Mouse (Mus musculus) neural tube, embryonic 15.5 days (tissue): Measurements from ENCODE around the gene Uqcr11. TPM values are rescaled to one million over a fixed set of nuclear protein-coding genes. Genes with fewer than 3 reads are reported as not detected.

Experiments used
- ATAC-seq: fragments of 200-750 bp; cut with Nextera tagmentation; 2 replicates; pipeline ENCODE4 v1.8.0; 2017; ENCODE audit warnings: mild to moderate bottlenecking, moderate TSS enrichment, moderate library complexity; ENCODE audit not compliant: low FRiP score
- H3K27ac ChIP-seq: fragments of 300-500 bp; sonication (generic); replicated peaks from 2 replicates; pipeline ENCODE4 v1.5.1; 2015; ENCODE audit warnings: mild to moderate bottlenecking, inconsistent platforms
- H3K27me3 ChIP-seq: fragments of 300-500 bp; sonication (generic); replicated peaks from 2 replicates; pipeline ENCODE4 v1.6.1; 2015; ENCODE audit warnings: inconsistent platforms
- H3K36me3 ChIP-seq: fragments of 300-500 bp; sonication (generic); 2 replicates; pipeline ENCODE4 v1.6.1; 2015; ENCODE audit warnings: inconsistent platforms
- H3K4me1 ChIP-seq: fragments of 300-500 bp; sonication (generic); 2 replicates; pipeline ENCODE4 v1.6.1; 2015; ENCODE audit warnings: inconsistent platforms
- H3K4me2 ChIP-seq: fragments of 300-500 bp; sonication (generic); 2 replicates; pipeline ENCODE4 v1.6.1; 2015; ENCODE audit warnings: inconsistent platforms, mild to moderate bottlenecking, moderate library complexity
- H3K4me3 ChIP-seq: fragments of 300-500 bp; sonication (generic); replicated peaks from 2 replicates; pipeline ENCODE4 v1.5.1; 2015; ENCODE audit warnings: mild to moderate bottlenecking, inconsistent platforms
- H3K9ac ChIP-seq: fragments of 300-500 bp; sonication (generic); replicated peaks from 2 replicates; pipeline ENCODE4 v1.6.1; 2015; ENCODE audit warnings: mild to moderate bottlenecking, inconsistent platforms
- H3K9me3 ChIP-seq: fragments of 300-500 bp; sonication (generic); replicated peaks from 2 replicates; pipeline ENCODE4 v1.6.1; 2016; ENCODE audit warnings: inconsistent platforms
- WGBS: fragments of 180-500 bp; shearing (Covaris S2); methylation state at CpG from one replicate; pipeline ENCODE4 v1.1.7; 2015; ENCODE audit warnings: mixed read lengths; 5-methylcytosine and 5-hydroxymethylcytosine counted together
- polyA plus RNA-seq: library from polyadenylated mRNA; unstranded; fragments of >200 nt; fragmentation: Nextera tagmentation; extraction: Ambion mirVana; gene quantifications from 2 replicates; pipeline ENCODE4 v1.2.1, GENCODE M21; 2015

The Uqcr11 gene
- 731 and 790 TPM in 2 replicates for polyA plus RNA-seq

DNA sequence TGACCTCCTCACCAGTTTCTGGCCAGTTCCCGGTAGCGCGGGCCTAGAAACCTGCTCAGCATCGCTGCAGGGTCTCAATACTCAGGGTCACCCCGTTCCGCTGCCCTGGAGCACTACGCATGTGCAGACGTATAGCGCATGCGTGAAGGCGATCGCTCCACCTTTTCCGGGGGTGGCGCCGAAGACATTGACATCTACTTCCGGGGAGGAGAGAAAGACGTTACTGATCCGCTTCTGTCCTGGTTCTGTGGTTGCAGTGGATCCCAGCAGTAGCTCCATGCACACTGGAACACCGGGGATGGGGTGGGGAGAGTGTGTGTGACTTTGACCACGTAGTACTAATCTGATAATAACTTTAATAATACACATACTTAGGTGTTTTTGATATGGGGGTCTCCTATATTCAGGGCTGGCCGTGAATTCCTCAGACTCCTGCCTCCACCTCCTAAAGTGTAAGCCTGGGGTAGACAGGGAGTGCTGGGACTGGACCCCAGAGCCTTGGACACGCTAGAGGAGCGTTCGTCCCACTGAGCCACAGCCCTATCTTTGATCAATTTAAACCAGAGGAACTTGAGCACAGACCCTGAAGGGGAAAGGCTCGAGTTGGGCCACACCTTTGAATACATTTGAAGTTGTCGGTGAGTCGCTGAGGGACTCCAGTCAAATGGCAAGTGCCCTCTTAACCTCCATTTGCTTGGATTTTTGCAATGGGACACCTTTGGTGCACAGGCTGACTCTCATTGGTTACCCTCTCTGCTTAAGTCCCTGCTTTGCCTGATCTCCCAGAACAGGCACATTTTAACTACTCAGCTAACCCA, at the start of gene Uqcr11:
Uqcr11 (minus strand) TSS at position 147 of the 818 bp plus-strand sequence.
- Histone ChIP-seq H3K9ac (peak within 1 kb of the TSS; percentile 78), H3K4me2 (peak within 1 kb of the TSS; percentile 95), H3K27ac (peak within 1 kb of the TSS; percentile 88), H3K9me3 (no peaks in the 10 kb centered on the region), H3K4me1 (peaks cover 26% of the 10 kb centered on the region), H3K36me3 (peaks cover 55% of the 10 kb centered on the region), H3K27me3 (no peaks in the 10 kb centered on the region), H3K4me3 (peak within 1 kb of the TSS; percentile 62)
- 3% methylated on average over 27 of the region's 27 CpGs for WGBS
- ATAC-seq, result peak; percentile 82

GRCm38 (mm10) chr10:80455697-80456096, 49.1 kb upstream of the Uqcr11 start:
- H3K4me1 ChIP-seq, result peaks cover 6% of the 10 kb centered on the region; the same call in 1 of the 2 replicates
- ATAC-seq, result no peak
- H3K27me3 ChIP-seq, result peaks cover 13% of the 10 kb centered on the region; the same call in 1 of the 2 replicates
- no peak overlapping the region for H3K4me2 ChIP-seq
- no peak overlapping the region for H3K4me3 ChIP-seq
- no peak overlapping the region for H3K9ac ChIP-seq
- 87% methylated on average over 5 of the region's 5 CpGs for whole genome bisulfite sequencing
- no peak overlapping the region for H3K27ac ChIP-seq
- H3K9me3 ChIP-seq, result no peaks in the 10 kb centered on the region
- H3K36me3 ChIP-seq, result no peaks in the 10 kb centered on the region

DNA sequence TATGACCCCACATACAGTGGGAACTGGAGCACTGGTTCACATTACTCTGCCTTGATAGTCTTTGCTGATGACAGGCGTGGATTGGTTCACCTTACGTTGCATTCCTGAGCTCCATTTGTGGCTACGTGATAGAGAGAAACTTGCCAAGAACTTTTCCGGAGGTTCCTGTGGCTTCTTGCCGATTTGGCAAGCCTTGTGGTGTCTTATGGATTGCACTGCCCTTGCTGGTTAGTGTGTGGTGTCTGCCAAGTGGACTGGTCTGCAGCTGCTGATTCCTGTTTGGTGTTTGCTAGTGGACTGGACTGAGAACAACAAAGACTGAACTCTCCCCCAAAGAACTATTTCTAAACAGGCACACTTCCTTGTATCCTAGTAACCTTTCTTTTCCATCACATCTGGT, 48.2 kb upstream of the Uqcr11 start:
- Histone ChIP-seq H3K36me3 (no peaks in the 10 kb centered on the region), H3K27me3 (peaks cover 12% of the 10 kb centered on the region; the same call in 1 of the 2 replicates), H3K4me2 (no peak overlapping the region), H3K27ac (no peak overlapping the region), H3K4me3 (no peak overlapping the region), H3K9me3 (no peaks in the 10 kb centered on the region), H3K4me1 (peaks cover 6% of the 10 kb centered on the region; the same call in 1 of the 2 replicates), H3K9ac (no peak overlapping the region)
- 91% methylated on average over 5 of the region's 5 CpGs for WGBS
- no peak for ATAC-seq

DNA sequence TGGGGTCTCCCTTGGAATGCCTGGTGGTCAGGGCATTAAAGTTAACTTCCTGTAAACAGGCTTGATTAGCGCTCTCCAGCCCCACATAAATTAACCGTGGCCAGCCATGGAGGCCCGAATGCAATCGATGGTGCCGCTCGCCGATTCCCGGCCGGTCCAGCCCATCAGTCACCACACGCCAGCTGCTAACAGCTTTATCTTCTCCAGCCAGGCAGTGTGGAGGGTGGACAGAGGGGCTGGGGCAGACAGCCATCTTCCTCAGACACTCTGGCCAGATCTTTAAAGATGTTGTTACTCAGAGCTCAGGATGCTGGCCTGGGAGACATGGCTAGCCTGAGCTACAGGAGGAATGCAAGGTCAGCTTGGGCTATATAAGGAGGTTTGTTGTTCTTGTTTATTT, 47.0 kb upstream of the Uqcr11 start:
- no peaks in the 10 kb centered on the region for H3K9me3 ChIP-seq
- H3K36me3 ChIP-seq, result no peaks in the 10 kb centered on the region
- H3K27me3 ChIP-seq, result peaks cover 12% of the 10 kb centered on the region
- no peak for ATAC-seq
- H3K4me2 ChIP-seq, result no peak overlapping the region
- 46% methylated on average over 10 of the region's 10 CpGs for WGBS
- no peaks in the 10 kb centered on the region for H3K4me1 ChIP-seq
- no peak overlapping the region for H3K4me3 ChIP-seq
- no peak overlapping the region for H3K9ac ChIP-seq
- H3K27ac ChIP-seq, result no peak overlapping the region

DNA sequence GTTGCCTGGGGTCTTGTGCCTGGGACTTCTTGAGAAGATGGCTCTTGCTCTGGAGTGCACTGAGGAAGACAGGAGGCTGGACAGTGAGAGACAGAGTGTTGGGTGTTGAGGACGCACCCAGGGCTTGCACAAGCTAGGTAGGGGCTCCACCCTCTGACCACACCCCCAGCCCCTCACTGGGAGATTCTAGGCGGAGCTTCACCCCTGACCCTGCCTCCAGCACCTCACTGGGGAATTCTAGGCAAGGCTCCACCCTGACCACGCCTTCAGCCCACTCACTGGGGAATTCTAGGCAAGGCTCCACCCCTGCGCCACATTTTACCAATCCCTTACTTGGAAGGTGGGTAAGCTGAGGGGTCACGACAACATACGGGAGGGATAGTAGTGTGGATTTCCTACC, 44.0 kb upstream of the Uqcr11 start:
- no peak overlapping the region for H3K9ac ChIP-seq
- H3K36me3 ChIP-seq, result no peaks in the 10 kb centered on the region
- H3K27me3 ChIP-seq, result peaks cover 31% of the 10 kb centered on the region
- ATAC-seq, result no peak
- no peak overlapping the region for H3K27ac ChIP-seq
- WGBS, result 6% methylated on average over 6 of the region's 6 CpGs
- H3K9me3 ChIP-seq, result no peaks in the 10 kb centered on the region
- no peak overlapping the region for H3K4me2 ChIP-seq
- peaks cover 4% of the 10 kb centered on the region for H3K4me1 ChIP-seq
- no peak overlapping the region for H3K4me3 ChIP-seq

DNA sequence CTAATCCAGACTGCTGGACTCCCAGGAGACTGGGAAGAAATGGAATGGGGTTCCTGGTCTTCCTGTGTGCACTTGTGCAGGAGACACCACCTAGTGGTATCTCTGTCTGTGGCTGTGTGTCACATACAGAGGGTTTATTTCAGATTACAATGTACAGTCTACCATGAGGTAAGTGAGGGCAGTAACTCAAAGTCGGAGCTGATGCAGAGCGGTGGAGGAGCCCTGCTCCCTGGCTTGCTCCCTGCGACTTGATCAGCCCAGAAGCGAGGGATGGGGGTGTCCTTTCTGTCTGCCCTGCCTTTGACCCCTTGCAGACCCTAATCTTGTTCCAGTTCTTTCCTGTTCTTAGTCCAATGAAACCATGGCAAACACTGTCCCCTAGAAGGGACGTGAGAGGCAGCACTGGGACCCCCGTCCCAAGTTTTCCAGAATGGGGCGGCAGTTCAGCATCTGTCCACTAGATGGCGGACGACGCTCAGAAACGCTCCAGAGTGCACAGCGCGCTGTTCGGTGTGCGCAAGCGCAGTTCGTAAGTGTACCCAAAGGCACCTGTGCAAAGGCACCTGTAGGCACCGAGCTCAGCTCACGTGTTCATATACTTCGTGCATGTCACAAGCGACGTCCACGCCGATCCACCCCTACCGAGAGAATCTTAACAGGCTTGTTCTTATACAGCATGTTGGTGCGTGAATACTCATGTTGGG, 39.4 kb upstream of the Uqcr11 start:
- H3K27me3 ChIP-seq, result peaks cover 41% of the 10 kb centered on the region

DNA sequence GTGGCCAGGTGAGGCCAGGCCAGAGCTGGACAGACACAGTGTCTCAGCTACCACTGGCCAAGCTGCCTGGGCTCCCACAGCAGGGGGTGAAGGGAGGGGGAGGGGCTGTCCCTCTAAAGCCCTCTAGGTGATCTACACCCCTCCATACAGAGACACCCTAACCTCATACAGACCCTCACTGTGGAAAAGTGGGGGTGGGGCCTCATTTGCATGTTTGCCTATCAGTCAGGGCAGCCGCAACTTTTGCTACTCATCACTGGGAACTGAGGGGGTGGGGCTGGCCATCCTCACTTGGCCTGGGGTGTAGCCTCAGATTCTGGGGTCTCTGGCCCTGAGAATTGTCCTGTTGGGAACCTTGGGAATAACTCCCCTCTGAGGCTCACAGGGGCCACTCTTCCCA, 38.4 kb upstream of the Uqcr11 start:
- no peak overlapping the region for H3K4me2 ChIP-seq
- no peak overlapping the region for H3K4me3 ChIP-seq
- peaks cover 7% of the 10 kb centered on the region for H3K4me1 ChIP-seq
- H3K36me3 ChIP-seq, result no peaks in the 10 kb centered on the region
- peaks cover 41% of the 10 kb centered on the region for H3K27me3 ChIP-seq
- H3K9ac ChIP-seq, result no peak overlapping the region
- no peak for ATAC-seq
- H3K9me3 ChIP-seq, result no peaks in the 10 kb centered on the region
- 59% methylated on average over 1 of the region's 1 CpGs for WGBS
- no peak overlapping the region for H3K27ac ChIP-seq

More for the DNA sequence above, 39.4 kb upstream of the Uqcr11 start:
- peak overlapping the region; percentile 54 for H3K4me2 ChIP-seq
- H3K4me3 ChIP-seq, result peak overlapping the region; percentile 22
- no peaks in the 10 kb centered on the region for H3K9me3 ChIP-seq
- ATAC-seq, result peak; percentile 86
- H3K4me1 ChIP-seq, result peaks cover 7% of the 10 kb centered on the region
- no peaks in the 10 kb centered on the region for H3K36me3 ChIP-seq
- H3K9ac ChIP-seq, result no peak overlapping the region
- WGBS, result 7% methylated on average over 26 of the region's 26 CpGs
- no peak overlapping the region for H3K27ac ChIP-seq

- Histone ChIP-seq H3K4me3 (no peak overlapping the region), H3K27ac (no peak overlapping the region), H3K36me3 (no peaks in the 10 kb centered on the region), H3K27me3 (peaks cover 41% of the 10 kb centered on the region), H3K9ac (no peak overlapping the region; the same call in 1 of the 2 replicates), H3K4me1 (peaks cover 7% of the 10 kb centered on the region), H3K9me3 (no peaks in the 10 kb centered on the region), H3K4me2 (no peak overlapping the region)
- no peak for ATAC-seq
- 51% methylated on average over 5 of the region's 5 CpGs for WGBS
These were observed 37.9 kb upstream of the Uqcr11 start for GRCm38 (mm10) chr10:80444339-80445045.

DNA sequence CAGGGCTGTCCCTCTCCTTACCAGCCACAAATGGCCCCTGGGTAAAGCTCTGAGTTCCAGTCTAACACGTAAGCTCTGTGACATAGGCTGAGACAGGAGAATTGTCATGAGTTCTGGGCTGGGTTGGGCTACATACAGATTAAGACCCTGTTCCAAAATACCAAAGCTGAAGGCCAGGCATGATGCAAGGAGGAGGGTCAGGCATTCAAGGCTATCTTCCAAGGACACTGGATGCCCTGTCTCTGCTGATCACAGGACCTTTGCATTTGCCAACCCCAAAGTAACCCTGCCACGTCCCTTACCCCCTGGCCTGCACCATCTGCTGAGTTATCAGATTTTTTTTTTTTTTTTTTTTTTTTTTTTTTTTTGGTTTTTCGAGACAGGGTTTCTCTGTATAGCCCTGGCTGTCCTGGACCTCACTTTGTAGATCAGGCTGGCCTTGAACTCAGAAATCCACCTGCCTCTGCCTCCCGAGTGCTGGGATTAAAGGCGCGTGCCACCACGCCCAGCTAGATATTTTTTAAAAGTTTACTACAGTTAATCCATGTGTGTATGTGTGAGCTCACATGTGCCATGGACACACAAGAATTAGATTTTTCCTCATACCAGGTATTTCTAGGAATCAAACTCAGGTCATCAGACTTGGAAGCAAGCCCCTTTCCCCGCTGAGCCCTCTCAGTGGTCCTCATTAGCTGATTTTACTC, 37.1 kb upstream of the Uqcr11 start:
- peaks cover 7% of the 10 kb centered on the region for H3K4me1 ChIP-seq
- H3K27ac ChIP-seq, result no peak overlapping the region
- H3K27me3 ChIP-seq, result peaks cover 35% of the 10 kb centered on the region
- H3K9ac ChIP-seq, result no peak overlapping the region
- ATAC-seq, result no peak
- H3K9me3 ChIP-seq, result no peaks in the 10 kb centered on the region
- 83% methylated on average over 7 of the region's 8 CpGs for WGBS
- no peak overlapping the region for H3K4me3 ChIP-seq
- H3K36me3 ChIP-seq, result no peaks in the 10 kb centered on the region
- no peak overlapping the region for H3K4me2 ChIP-seq

DNA sequence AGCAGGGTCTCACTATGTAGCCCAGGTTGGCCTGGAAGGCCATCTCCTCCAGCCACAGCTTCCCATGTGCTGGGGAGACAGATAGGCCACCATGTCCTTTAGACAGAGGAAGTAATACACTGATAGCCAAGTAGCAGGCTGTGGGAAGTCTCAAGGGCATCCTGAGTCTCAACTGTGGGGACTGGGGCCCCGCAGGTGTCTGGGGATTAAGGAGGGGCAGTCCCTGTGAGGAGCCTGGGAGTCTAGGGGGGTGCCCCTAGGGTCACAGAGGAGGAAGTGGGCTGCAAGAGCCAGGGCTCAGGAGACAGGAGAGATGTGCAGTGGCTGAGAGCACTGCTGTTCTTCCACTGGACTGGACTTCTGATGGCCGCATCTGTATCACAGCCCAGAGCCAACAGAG, 36.4 kb upstream of the Uqcr11 start:
- Histone ChIP-seq H3K4me1 (peaks cover 7% of the 10 kb centered on the region), H3K9me3 (no peaks in the 10 kb centered on the region), H3K36me3 (no peaks in the 10 kb centered on the region), H3K4me3 (no peak overlapping the region), H3K9ac (no peak overlapping the region), H3K4me2 (no peak overlapping the region), H3K27ac (no peak overlapping the region), H3K27me3 (peaks cover 28% of the 10 kb centered on the region)
- no peak for ATAC-seq
- 64% methylated on average over 2 of the region's 2 CpGs for WGBS

DNA sequence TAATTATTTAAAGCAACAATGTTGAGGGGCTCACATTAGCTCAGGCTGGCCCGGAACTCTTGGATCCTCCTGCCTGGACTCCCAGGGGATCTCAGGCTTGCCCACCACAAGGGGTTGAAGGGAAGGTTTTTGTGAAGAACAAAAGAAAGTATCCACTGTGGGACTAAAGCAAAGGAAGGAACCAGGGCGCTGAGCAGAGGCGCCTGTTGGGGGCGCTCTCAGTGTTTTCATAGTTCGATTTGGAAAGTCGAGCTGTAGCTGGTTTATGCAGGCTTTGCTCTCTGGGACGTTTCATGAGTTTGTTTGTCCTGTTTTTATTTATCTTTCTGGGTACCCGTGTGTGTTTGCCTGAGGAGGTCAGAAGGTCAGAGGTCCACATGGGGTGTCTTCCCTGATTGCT, 35.0 kb upstream of the Uqcr11 start:
- H3K9me3 ChIP-seq, result no peaks in the 10 kb centered on the region
- no peak for ATAC-seq
- no peak overlapping the region for H3K4me3 ChIP-seq
- peaks cover 7% of the 10 kb centered on the region for H3K4me1 ChIP-seq
- H3K27me3 ChIP-seq, result peaks cover 20% of the 10 kb centered on the region
- WGBS, result 57% methylated on average over 8 of the region's 8 CpGs
- H3K4me2 ChIP-seq, result no peak overlapping the region
- no peak overlapping the region for H3K27ac ChIP-seq
- no peaks in the 10 kb centered on the region for H3K36me3 ChIP-seq
- H3K9ac ChIP-seq, result no peak overlapping the region
